Mouse (Mus musculus): ENCODE data around the gene Mrpl47. TPM values are rescaled to one million over a fixed set of nuclear protein-coding genes. Genes with fewer than 3 reads are reported as not detected.

Gene Mrpl47
- polyA plus RNA-seq, 2 experiments: 15.4 to 31.3 TPM

DNA sequence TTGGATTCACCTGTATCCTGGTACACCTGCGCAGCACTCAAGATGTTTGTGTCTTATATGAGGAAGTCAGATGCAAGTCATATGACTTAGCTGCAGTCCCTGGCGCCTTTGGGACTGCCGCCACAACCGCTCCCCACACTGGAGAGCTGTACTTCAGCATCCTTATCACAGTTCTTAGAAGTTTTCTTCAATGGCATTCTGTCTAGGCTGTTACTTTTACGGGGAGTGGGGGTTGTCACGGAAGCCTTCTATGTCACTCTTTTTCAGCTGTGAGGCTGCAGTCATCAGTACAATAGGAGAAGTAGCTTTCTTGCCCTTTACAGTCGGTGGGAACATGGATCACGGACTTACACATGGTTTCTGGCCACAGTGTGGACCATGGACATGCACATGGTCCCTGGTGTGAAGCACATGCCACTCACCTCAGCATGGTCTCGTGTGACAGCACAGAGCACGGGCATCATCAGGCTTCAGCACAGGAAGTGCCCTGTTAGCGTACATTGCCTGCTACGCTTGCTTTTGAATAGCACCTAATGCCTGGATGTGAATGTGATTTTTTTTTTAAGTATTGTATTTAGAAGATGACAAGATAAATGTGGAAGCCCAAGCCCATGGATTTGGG is 54.4 kb downstream of the Mrpl47 start:
- DNase-seq (ENCODE audit: low spot score) (no peak), ATAC-seq (ENCODE audit: low FRiP score, low read depth) (no peak)
- 73% methylated on average over 11 of the region's 12 CpGs for WGBS
- no peak overlapping the region for H3K4me3 ChIP-seq (replicated peaks; ENCODE audit: low read length)
- H3K36me3 ChIP-seq (ENCODE audit: control insufficient read depth, insufficient read depth, low read length): no peaks in the 10 kb centered on the region
- H3K4me1 ChIP-seq (ENCODE audit: control insufficient read depth, insufficient read depth, low read length): no peaks in the 10 kb centered on the region
- TF ChIP-seq POLR2A (IDR thresholded peaks at IDR 0.05; ENCODE audit: borderline replicate concordance, extremely low read depth, insufficient read depth, insufficient read length): no peak
- no peaks in the 10 kb centered on the region for H3K27me3 ChIP-seq (ENCODE audit: control insufficient read depth, insufficient read depth, low read length)
- H3K4me2 ChIP-seq (replicated peaks; ENCODE audit: low read depth, low read length, severe bottlenecking): no peak overlapping the region
- no peaks in the 10 kb centered on the region for H3K9me3 ChIP-seq (ENCODE audit: control insufficient read depth, low read length)
- no peak overlapping the region for H3K27ac ChIP-seq (replicated peaks; ENCODE audit: low read depth, low read length)
- no peak overlapping the region for H3K9ac ChIP-seq (ENCODE audit: low read depth, low read length, severe bottlenecking)

DNA sequence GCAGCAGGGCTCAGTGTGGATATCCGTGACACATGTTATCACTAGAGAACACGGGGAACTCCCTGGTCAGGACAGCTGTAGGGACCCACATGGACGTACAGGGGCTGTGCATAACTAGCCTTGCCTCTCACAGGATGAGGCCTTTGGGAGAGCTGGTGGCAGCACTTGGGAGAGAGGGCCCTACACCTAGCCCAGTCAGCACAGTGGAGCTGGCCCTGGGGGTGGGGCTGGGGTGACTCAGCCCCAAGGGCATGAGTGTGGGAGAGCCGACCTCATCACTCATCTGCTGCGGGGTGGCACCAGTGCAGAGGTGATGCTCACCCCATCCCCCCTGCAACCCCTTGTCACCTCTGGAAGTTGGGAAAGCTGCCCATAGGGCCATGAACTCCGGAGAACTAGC is 61.0 kb downstream of the Mrpl47 start:
- no peak for TF ChIP-seq POLR2A (IDR thresholded peaks at IDR 0.05; ENCODE audit: borderline replicate concordance, extremely low read depth, insufficient read depth, insufficient read length)
- 85% methylated on average over 6 of the region's 6 CpGs for WGBS
- Histone ChIP-seq H3K4me3 (replicated peaks; ENCODE audit: low read length) (no peak overlapping the region), H3K36me3 (ENCODE audit: control insufficient read depth, insufficient read depth, low read length) (no peaks in the 10 kb centered on the region), H3K4me2 (replicated peaks; ENCODE audit: low read depth, low read length, severe bottlenecking) (no peak overlapping the region), H3K27ac (replicated peaks; ENCODE audit: low read depth, low read length) (no peak overlapping the region), H3K4me1 (ENCODE audit: control insufficient read depth, insufficient read depth, low read length) (no peaks in the 10 kb centered on the region), H3K27me3 (ENCODE audit: control insufficient read depth, insufficient read depth, low read length) (no peaks in the 10 kb centered on the region), H3K9me3 (ENCODE audit: control insufficient read depth, low read length) (no peaks in the 10 kb centered on the region), H3K9ac (ENCODE audit: low read depth, low read length, severe bottlenecking) (no peak overlapping the region)
- ATAC-seq (ENCODE audit: low FRiP score, low read depth) (no peak), DNase-seq (ENCODE audit: low spot score) (no peak)

Other genes starting within 250 kb of the Mrpl47 start
- not detected in 2 replicates for gene Kcnmb3, start 245.4 kb downstream of the Mrpl47 start, polyA plus RNA-seq (2012; rRNA removed)
- not detected in 2 replicates for gene Kcnmb3, start 245.4 kb downstream of the Mrpl47 start, polyA plus RNA-seq (2014; fragmentation: Nextera tagmentation; extraction: Ambion mirVana)
- 61.5 and 66.4 TPM in 2 replicates for gene Zfp639, start 227.3 kb downstream of the Mrpl47 start, polyA plus RNA-seq (2012; rRNA removed)
- gene Zfp639, start 227.3 kb downstream of the Mrpl47 start, polyA plus RNA-seq (2014; fragmentation: Nextera tagmentation; extraction: Ambion mirVana): 47.4 and 48.1 TPM in 2 replicates
- 20.7 and 31.5 TPM in 2 replicates for gene Mfn1, start 208.1 kb downstream of the Mrpl47 start, polyA plus RNA-seq (2012; rRNA removed)
- 22.9 and 28.7 TPM in 2 replicates for gene Mfn1, start 208.1 kb downstream of the Mrpl47 start, polyA plus RNA-seq (2014; fragmentation: Nextera tagmentation; extraction: Ambion mirVana)
- gene Gnb4, start 121.0 kb downstream of the Mrpl47 start, polyA plus RNA-seq (2012; rRNA removed): 70.3 and 97.8 TPM in 2 replicates
- 78.0 and 84.9 TPM in 2 replicates for gene Gnb4, start 121.0 kb downstream of the Mrpl47 start, polyA plus RNA-seq (2014; fragmentation: Nextera tagmentation; extraction: Ambion mirVana)
- gene Actl6a, start 31.3 kb downstream of the Mrpl47 start, polyA plus RNA-seq (2012; rRNA removed): 62.4 and 67.9 TPM in 2 replicates
- gene Actl6a, start 31.3 kb downstream of the Mrpl47 start, polyA plus RNA-seq (2014; fragmentation: Nextera tagmentation; extraction: Ambion mirVana): 124 and 135 TPM in 2 replicates
- 229 and 243 TPM in 2 replicates for gene Ndufb5, start 615 bp downstream of the Mrpl47 start, polyA plus RNA-seq (2012; rRNA removed)
- 326 and 330 TPM in 2 replicates for gene Ndufb5, start 615 bp downstream of the Mrpl47 start, polyA plus RNA-seq (2014; fragmentation: Nextera tagmentation; extraction: Ambion mirVana)
- gene Usp13, start 79.9 kb upstream of the Mrpl47 start, polyA plus RNA-seq (2012; rRNA removed): 3.8 and 4.9 TPM in 2 replicates
- gene Usp13, start 79.9 kb upstream of the Mrpl47 start, polyA plus RNA-seq (2014; fragmentation: Nextera tagmentation; extraction: Ambion mirVana): 4.8 and 5.5 TPM in 2 replicates

All from limb, embryonic 14.5 days (tissue).